Mouse (Mus musculus): ENCODE data around the gene Hyal1.
"Not testable (repeated sequence)": the region's sequence is repeated elsewhere in the genome, so short reads cannot be mapped to it uniquely, and the experiment has no call there.

Gene Hyal1

DNA sequence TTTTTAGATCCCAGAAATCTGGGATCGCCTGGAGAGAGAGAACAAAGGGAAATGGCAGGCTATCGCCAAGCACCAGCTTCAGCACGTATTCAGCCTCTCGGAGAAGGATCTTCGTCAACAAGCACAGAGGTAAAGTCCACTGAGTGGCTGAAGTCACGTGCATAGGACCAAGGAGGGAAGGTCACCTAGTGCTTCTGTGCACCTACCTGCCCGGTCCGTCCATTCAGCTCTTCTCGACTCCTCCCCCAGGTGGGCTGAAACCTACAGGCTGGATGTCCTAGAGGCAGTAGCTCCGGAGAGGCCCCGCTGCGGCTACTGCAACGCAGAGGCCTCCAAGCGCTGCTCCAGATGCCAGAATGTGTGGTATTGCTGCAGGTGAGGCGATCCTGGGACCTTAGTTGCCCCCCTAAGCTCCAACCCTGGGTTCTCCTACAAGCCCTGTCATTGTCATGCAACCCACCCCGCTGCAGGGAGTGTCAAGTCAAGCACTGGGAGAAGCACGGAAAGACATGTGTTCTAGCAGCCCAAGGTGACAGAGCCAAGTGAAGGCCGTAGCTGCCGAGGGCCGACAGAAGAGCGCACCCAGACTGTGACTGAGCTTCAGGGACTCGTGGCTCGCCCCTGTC is 26.1 kb upstream of the Hyal1 start:
- no peak for DNase-seq (ENCODE audit: low spot score in 2 of 2)

DNA sequence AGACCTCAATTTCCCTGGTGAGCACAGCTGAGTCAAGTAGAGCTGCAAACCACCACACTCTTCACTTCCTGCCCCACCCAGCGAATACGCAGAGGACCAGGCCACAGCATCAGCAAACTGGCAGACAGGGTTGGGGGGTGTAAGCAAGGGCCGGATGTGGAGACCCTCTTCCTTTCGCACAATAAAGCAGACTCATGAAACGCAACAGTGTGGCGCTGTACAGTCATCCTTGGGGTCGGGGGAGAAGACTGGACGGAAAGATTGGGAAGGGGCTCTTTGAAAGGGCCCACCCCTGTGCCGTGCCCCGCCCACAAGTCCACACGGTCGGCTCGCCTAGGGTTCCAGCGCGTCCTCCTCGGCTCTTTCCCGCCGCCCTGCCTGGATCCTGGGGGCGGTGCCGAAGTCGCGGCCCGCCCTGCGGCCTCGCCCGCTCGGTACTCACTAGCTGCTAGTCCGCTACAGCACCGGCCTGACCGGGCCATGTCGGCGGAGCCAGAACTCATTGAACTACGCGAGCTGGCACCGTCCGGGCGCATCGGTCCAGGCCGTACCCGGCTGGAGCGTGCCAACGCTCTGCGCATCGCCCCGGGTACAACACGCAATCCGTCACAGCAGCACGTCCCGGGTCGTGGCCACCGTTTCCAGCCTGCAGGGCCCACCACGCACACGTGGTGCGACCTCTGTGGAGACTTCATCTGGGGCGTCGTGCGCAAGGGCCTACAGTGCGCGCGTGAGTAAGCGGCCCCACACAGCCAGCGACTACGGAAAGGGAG is 25.4 kb upstream of the Hyal1 start, which contains the start of gene Rassf1:
TSS of gene Rassf1 (plus strand) at position 439 of the 773 bp plus-strand sequence.
- DNase-seq (ENCODE audit: low spot score in 2 of 2): no peak

DNA sequence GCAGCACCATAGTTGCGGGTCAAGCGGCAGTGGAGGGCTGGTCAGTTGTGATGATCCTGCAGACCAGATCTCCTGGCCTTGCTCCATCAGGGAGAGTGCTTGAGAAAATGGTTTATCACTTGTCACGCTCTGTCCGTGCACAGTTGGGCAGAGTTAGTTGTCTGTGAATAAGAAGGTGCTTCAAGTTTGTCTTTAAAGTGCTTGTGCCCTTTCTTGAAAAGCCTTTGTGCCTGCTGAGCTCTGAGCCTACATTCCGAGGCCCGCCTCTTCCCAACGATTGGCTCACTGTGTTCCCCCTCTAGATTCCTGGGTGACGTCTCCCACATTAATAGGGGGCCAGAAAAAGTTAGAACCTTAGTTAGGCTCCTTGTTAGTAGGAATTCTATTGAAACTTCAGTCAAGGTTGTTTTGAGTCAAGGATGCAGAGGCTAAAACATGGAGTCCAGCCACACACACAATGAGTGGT is 24.8 kb upstream of the Hyal1 start:
- DNase-seq (ENCODE audit: low spot score in 2 of 2): no peak

DNA sequence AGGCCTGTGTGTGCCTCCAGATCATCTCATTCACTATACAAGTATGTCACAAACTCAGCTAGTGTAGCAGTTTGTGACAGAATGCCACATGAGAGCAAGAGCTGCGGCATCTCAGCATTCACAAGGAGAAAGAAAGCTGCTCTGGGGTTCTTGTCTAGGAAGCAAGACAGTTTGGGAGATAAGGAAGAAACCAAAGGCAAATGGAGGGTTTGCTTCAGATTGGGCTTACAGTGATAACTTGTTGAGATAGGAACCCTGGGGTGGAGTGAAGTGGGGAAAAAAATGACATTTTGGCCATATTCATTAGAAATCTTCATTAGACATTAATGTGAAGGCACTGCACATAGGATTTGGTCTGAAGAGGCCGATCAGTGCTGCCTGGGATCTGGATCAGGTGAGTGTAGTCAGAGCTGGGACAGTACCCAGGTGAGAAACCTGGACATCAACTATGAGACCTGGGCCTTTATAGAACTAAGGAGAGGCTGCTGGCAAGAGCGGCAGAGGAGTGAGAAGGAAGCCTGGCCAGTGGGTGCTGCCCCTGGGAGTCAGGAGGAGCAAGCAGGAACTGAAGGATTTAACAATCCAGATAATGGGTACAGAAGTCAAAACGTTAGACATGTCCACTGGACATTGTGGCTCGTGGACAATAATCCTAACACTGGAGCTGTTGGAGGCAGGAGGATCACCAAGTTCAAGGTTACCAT is 23.9 kb upstream of the Hyal1 start:
- DNase-seq (ENCODE audit: low spot score in 2 of 2): no peak

DNA sequence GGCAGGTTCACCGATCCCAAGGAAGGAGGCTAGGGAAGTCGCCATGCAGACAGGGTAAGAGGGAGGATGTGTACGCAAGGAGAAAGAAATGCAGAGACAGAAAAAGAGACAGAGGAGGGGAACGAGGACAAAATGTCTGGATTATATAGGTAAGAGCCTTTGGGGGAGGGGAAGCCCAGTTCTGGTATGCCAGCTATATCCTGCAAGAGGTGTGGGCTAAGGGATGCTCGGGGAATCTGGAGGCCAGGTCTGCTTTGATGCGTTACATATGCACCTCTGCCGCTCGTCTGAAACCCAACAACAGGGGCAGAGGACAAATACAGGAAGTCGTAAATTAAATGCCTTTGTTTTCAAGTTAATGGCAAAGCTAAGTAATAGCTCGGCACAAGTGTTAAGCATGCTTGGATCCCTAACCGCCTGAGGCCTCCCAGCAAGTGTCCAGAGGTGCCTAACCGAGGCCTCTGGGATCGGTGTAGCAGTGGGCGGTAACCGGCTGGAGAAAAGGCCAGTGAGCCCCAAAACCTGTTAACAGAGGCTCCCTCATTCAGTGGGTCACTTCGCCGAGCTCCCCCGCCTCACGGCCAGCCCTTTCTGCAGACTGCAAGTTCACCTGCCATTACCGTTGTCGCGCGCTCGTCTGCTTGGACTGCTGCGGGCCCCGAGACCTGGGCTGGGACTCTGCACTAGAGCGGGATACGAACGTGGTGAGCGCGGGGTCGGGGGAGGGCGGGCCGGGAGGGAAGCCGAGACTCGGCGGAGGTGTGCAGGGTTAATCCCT is 23.0 kb upstream of the Hyal1 start:
- peak; percentile 43 to 48 for DNase-seq (ENCODE audit: low spot score in 2 of 2)

DNA sequence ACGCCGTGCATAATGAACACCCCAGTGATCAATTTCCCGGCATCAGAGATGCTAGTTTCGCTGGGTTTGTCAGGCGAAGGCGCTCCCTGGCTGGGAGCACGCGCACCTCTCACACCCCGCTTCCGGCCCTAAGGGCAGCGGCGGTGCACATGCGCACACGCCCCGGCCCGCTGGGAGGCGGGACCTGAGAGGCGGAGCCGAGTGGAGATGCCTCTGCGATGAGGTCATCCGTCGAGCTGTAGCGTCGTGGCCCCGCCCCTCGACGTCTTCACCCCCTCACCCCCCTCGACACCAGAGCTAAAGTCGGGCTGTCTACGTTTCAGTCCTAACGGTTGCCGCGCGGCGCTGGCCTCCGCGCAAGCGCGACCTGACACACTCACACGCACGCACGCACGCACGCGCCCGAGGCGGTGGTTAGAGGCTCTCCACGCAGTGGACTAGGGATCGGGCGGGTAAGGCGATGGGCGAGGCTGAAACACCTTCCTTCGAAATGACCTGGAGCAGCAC is 22.4 kb upstream of the Hyal1 start:
- DNase-seq (ENCODE audit: low spot score in 2 of 2): peak; percentile 93 to 95

DNA sequence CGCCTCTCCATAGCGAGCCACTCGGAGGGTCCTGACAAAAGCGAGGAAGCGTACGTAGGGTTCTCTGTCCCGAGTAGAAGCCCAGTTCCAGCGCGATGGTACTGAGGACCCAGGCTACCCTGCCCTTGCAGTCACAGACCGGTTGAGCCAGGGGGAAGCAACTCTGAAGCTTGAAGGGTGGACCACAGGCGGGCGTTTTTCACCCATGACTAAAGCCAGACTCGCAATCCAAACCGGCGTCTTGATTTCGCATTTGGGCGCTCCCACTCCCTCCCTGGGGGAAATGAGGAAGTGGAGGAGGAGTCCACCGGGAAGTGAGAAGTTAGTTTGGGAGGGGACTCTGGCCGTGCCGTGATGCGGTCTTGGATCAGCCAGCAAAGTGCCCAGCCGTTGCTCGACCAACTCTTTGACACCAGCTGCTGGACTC is 21.7 kb upstream of the Hyal1 start:
- no peak for DNase-seq (ENCODE audit: low spot score in 2 of 2)

DNA sequence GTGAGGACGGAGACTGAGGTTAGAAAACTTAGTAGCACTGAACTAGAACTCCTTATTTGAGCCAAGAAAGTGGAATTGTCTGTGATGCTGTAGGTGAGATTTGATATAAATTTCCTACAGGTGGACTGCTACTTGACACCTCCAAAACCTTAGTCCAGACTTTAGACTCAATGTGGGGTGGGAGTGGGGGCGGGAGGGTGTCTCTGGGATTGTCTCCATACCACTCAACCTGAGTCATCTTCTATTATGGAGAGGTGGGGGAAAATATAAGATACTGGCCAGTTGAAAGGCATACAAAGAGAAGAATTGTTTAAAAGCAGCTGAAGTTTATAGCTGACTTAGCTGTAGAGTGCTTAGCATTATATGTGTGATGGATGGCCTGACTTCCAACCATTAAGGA is 21.0 kb upstream of the Hyal1 start:
- no peak for DNase-seq (ENCODE audit: low spot score in 2 of 2)

DNA sequence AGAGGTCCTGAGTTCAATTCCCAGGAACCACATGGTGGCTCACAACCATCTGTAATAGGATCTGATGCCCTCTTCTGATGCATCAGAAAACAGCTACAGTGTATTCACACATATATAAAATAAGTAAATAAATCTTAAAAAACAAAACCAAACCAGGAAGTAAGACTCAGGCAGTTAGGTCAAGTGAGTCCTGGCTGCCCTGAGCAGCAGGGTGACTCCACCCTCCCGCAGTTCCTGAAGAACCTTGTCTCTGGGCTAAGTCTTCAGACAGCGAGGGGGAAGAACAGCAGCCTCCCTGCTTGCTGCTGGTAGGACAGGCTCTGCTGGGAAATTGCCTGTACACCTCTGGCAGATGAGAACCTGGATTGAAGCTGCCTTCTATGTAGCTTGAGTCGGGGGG is 20.4 kb upstream of the Hyal1 start:
- DNase-seq (ENCODE audit: low spot score in 2 of 2): no peak

DNA sequence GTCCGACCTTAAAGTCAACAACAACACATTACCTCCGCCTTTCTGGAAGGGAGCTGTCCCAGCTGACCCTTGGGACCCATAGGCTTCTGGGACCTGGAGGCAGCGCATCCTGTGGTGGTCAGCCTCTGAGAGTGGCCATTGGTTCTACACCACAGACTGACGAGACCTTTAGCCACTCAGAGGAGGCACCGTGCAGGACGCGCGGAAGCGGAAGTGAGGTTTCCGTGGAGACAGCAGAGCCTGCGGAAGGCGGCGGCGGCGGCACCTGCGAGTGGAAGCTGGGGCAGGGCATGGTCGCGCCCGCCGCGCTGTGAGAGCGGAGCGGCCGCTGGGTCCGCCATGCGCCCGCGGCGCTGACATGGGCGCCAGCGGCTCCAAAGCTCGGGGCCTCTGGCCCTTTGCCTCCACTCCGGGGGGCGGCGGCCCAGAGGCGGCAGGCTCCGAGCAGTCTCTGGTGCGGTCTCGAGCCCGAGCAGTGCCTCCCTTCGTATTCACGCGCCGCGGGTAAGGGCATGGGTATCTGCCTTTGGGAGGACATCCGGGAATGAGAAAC is 13.6 kb upstream of the Hyal1 start, which contains the start of gene Tusc2:
TSS of gene Tusc2 (plus strand) at position 227 of the 553 bp plus-strand sequence.
- DNase-seq (ENCODE audit: low spot score in 2 of 2): peak; percentile 97

DNA sequence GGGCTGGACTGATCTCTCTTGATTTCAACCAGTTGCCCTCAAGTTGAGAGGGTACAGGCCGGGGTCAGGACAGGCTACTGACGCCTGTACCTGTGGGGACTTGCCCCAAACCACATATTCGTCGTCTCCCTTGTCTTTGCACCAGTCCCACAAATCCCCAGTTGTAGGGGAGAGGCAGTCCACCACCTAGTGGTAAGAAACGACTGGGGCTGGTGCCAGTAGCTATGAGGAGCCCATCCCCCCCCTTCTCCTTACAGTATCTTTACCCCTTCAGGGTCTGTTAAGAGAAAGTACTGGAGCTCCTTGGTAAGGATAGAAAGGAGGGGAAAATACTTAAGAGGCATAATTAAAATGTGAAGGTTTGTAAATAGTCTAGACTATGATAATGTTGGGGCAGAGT is 11.2 kb upstream of the Hyal1 start:
- DNase-seq (ENCODE audit: low spot score in 2 of 2): not testable (repeated sequence)

DNA sequence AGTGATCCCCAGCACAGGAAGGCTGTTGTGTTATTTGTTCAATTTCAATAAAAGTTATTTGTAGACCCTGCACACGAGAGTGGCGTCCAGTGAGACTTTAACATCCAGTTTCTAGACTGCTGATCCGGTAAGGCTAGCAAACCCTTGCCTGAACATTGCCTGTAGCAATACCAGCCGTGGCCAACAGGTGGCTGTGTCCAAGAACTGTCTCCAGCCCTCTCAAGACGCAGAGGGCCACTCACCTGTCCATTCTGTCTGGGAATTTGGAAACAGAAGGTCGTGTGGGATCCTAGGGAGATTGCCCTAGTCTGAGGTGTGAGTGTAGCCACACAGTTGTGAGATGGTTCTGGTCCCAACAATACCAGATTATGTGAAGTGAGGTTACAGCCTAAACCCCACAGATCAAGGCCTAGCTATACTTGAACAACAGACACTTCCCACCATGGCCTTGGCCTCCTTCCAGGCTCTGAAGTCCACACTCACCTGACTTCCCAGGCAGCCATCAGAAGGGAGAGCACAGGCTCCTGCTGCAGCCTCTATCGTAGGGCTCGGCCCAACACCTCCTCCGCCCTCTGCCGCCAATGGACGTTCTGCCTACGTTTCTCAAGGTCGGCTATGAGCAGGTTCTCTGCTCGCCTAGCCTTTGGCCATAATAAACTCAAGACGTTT is 10.6 kb upstream of the Hyal1 start:
- peak; percentile 78 to 81 for DNase-seq (ENCODE audit: low spot score in 2 of 2)

DNA sequence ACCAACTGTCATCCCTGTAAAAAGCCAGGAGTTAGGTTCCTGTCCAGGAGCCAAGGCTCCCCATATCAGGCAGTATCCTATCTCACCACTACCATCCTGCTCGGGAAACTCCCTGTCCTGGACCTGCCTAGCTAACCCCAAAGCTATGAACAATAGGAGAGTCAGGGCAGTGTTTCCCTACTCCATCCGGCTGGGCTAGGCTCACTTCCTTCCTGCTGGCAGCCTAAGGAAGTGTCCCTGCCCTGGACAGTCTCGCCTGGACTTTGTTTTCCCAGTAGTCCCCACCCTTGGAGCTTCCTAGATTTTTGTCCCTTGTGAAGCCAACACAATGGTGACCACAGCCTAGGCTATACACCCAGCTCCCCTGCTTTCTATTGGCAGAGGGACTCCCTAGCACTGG is 9.9 kb upstream of the Hyal1 start:
- no peak for DNase-seq (ENCODE audit: low spot score in 2 of 2)

DNA sequence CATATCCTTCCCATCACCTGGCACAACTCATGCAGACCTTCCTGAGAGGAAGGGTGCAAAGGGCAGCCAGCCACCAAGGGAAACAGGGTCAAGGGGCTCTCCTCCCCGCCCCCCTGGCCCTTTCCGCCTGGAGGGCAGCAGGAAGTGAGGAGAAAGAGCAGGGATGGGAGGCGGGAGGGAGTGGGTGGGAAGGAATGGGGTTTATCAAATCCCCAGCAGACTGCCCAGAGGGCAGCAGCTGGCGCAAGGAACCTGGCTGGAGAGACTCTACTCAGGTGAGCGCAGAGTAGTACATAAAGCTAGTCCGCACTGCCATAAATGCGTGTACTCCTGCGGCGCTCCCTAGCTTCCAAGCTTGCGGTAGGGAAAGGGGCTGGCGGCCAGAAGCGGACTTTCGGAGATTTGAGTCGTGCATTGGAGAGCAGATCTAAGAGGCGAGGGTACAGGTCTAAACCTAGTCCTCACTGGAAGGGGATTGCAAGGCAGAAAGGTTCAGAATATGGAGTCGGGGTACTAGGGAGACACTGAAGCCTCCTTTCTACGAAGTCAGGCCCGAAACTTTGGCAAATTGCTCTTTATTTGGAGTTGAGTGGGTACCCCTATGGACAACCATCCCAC is 8.9 kb upstream of the Hyal1 start, which contains the start of gene Hyal2:
TSS of gene Hyal2 (plus strand) at position 244 of the 618 bp plus-strand sequence.
- no peak for DNase-seq (ENCODE audit: low spot score in 2 of 2)

DNA sequence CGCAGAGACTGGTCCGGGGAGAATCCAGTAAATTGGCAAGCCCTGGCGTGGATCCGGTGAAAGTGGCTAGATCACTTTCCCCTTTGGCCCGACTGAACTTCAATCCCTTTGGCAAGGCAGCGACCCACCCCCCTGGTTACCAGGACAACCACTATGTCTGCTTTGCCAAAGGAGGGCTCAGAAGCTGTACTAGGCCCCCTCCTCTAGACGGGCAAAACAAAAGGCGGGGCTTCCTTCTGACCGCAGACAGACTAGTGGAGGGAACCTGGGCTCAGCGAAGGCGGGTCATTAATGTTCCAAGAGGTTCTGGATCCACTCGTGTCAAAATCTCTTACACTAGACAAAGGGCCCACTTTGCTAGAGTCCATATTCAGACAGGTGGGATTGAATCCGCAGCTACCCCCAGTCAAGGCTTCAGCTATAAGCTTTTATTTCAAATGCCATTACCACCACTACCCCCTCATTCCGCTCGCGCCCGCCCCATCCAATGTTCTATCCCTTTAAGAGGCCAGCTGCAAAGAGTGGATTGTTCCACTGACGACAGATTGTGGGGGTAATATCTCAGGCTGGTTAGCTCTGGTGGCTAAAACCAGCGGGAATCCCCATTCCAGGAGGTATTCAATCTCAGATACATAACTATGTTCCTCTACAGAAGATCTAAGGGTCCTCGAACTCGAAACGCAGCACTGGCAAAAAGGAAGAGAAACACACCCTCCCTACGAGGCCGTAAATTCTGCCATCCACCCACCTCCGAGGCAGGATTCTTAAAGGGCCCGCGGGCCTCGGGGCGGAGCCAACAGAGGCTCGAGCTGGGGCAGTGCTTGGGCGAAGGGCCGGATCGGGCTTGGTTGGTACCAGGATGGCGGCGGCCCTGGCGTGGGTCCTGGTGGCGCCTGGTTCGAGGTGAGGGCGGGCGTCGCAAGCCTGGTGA is 8.1 kb upstream of the Hyal1 start:
- DNase-seq (ENCODE audit: low spot score in 2 of 2): peak; percentile 79 to 83

DNA sequence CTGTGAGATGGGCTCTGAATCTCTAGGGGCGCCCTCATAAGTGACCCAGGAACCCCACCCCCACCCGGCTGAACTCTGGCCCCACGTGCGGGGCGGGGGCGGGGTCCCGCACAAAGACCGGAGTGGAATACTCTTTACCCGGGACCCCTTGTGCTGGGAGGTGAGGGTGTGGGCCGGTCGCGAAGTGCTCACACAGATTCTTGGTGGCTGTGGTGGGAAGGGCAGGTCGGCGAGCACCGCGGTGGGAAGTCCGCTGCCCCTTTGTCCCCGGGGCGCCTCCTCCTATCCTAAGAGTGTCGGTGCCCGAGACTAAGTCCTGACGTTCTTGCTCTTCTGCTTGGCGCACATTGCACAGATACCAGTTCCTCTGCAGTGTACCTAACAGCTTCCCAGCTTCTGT is 7.5 kb upstream of the Hyal1 start:
- no peak for DNase-seq (ENCODE audit: low spot score in 2 of 2)

DNA sequence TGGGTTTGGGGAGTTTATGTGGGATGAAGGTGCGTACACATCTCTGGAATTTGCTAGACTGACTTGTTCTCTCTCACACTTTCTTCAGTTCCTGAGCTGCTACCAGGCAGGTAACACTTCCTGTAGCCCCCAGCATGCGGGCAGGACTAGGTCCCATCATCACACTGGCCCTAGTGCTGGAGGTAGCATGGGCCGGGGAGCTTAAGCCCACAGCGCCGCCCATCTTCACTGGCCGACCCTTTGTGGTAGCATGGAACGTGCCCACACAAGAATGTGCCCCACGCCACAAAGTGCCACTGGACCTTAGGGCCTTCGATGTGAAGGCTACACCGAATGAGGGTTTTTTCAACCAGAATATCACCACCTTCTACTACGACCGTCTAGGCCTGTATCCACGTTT is 6.7 kb upstream of the Hyal1 start:
- DNase-seq (ENCODE audit: low spot score in 2 of 2): no peak

DNA sequence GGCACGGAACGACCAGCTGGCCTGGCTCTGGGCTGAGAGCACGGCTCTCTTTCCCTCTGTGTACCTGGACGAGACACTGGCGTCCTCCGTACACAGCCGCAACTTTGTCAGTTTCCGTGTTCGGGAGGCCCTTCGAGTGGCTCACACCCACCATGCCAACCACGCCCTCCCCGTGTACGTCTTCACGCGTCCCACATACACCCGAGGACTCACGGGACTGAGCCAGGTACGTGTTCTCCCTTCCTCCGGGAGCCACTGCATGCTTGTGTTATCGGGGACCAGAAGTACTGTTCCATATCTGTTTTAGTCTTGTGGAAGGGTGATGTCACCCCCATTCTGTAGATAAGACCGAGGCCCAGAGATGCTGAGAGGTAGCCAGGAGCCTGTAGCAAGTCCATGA is 5.9 kb upstream of the Hyal1 start:
- DNase-seq (ENCODE audit: low spot score in 2 of 2): no peak

Measured in right cerebral cortex, adult 2 months (tissue).